Mouse (Mus musculus) urinary bladder, adult 2 months (tissue): ENCODE measurements around the gene Nid2. TPM values are rescaled to one million over a fixed set of nuclear protein-coding genes. Genes with fewer than 3 reads are reported as not detected.

ENCODE experiments used
- DNase-seq: peaks from one replicate; pipeline ENCODE4 v3.0.0; 2022; ENCODE audit warnings: low spot score
- polyA plus RNA-seq: library from polyadenylated mRNA; depleted of rRNA; stranded (reverse); fragments of >200 nt; gene quantifications from 2 replicates; pipeline ENCODE4 v1.2.3, GENCODE M21; 2012; rRNA removed

The Nid2 gene
- polyA plus RNA-seq, 1 experiment: 9.0 TPM

- DNase-seq: no peak
Observed at GRCm38 (mm10) chr14:19858808-19859776, 108.0 kb downstream of the Nid2 start.

- DNase-seq: no peak
Observed at GRCm38 (mm10) chr14:19860281-19860680, 109.2 kb downstream of the Nid2 start.

Other genes with a start within 250 kb of the Nid2 start
- 0.06 and 0.10 TPM in 2 replicates for gene Gm2244, start 201.3 kb upstream of the Nid2 start, polyA plus RNA-seq
- gene Gm2237, start 166.1 kb upstream of the Nid2 start, polyA plus RNA-seq: 10.8 and 15.2 TPM in 2 replicates
- gene Gm5458, start 148.7 kb upstream of the Nid2 start, polyA plus RNA-seq: not detected in 2 replicates
- 109 and 133 TPM in 2 replicates for gene Rtraf, start 72.6 kb downstream of the Nid2 start, polyA plus RNA-seq
- 6.5 and 12.6 TPM in 2 replicates for gene Gng2, start 226.4 kb downstream of the Nid2 start, polyA plus RNA-seq